Mouse (Mus musculus): Measurements from ENCODE around the gene Psme2.

Gene Psme2

GRCm38 (mm10) chr14:55596036-55596690, 5.2 kb upstream of the Psme2 start:
- DNase-seq (ENCODE audit: low spot score in 2 of 2), result no peak

GRCm38 (mm10) chr14:55592226-55592625, 1.3 kb upstream of the Psme2 start:
- no peak for DNase-seq (ENCODE audit: low spot score in 2 of 2)

GRCm38 (mm10) chr14:55591331-55591891, 498 bp upstream of the Psme2 start, which contains the start of gene Rnf31:
Gene Rnf31 (plus strand): TSS chr14:55591708.
- DNase-seq (ENCODE audit: low spot score in 2 of 2), result peak; percentile 94 to 97

- no peak for DNase-seq (ENCODE audit: low spot score in 2 of 2)
Measured at GRCm38 (mm10) chr14:55589771-55590448, 1.0 kb downstream of the Psme2 start.

GRCm38 (mm10) chr14:55589271-55589670, 1.6 kb downstream of the Psme2 start:
- DNase-seq (ENCODE audit: low spot score in 2 of 2), result no peak

- no peak for DNase-seq (ENCODE audit: low spot score in 2 of 2)
Measured at GRCm38 (mm10) chr14:55586149-55586548, 4.8 kb downstream of the Psme2 start.

GRCm38 (mm10) chr14:55585566-55585960, 5.3 kb downstream of the Psme2 start:
- no peak for DNase-seq (ENCODE audit: low spot score in 2 of 2)

- DNase-seq (ENCODE audit: low spot score in 2 of 2), result peak; percentile 36 to 38
Measured at GRCm38 (mm10) chr14:55584702-55585565, 6.0 kb downstream of the Psme2 start, which contains the start of gene Emc9. Gene Emc9 (minus strand): TSS chr14:55585302.

- DNase-seq (ENCODE audit: low spot score in 2 of 2), result no peak
Measured at GRCm38 (mm10) chr14:55584303-55584701, 6.6 kb downstream of the Psme2 start.

GRCm38 (mm10) chr14:55581981-55582681, 8.8 kb downstream of the Psme2 start:
- no peak for DNase-seq (ENCODE audit: low spot score in 2 of 2)

GRCm38 (mm10) chr14:55580731-55581130, 10.2 kb downstream of the Psme2 start:
- no peak for DNase-seq (ENCODE audit: low spot score in 2 of 2)

- DNase-seq (ENCODE audit: low spot score in 2 of 2), result no peak
Measured at GRCm38 (mm10) chr14:55579511-55580496, 11.1 kb downstream of the Psme2 start.

GRCm38 (mm10) chr14:55578668-55579269, 12.1 kb downstream of the Psme2 start:
- DNase-seq (ENCODE audit: low spot score in 2 of 2), result no peak

- peak; percentile 51 to 53 for DNase-seq (ENCODE audit: low spot score in 2 of 2)
Measured at GRCm38 (mm10) chr14:55577871-55578667, 12.8 kb downstream of the Psme2 start, which contains the start of gene Psme1. Gene Psme1 (plus strand): TSS chr14:55578123.

- DNase-seq (ENCODE audit: low spot score in 2 of 2), result peak in 1 of 2 experiments; percentile 43
Measured at GRCm38 (mm10) chr14:55576376-55576775, 14.5 kb downstream of the Psme2 start.

GRCm38 (mm10) chr14:55575711-55576110, 15.2 kb downstream of the Psme2 start:
- no peak for DNase-seq (ENCODE audit: low spot score in 2 of 2)

GRCm38 (mm10) chr14:55575302-55575701, 15.6 kb downstream of the Psme2 start, which contains the start of gene Fitm1:
Gene Fitm1 (plus strand): TSS chr14:55575617.
- no peak for DNase-seq (ENCODE audit: low spot score in 2 of 2)

- DNase-seq (ENCODE audit: low spot score in 2 of 2), result no peak
Measured at GRCm38 (mm10) chr14:55571760-55572159, 19.2 kb downstream of the Psme2 start.

- no peak for DNase-seq (ENCODE audit: low spot score in 2 of 2)
Measured at GRCm38 (mm10) chr14:55570588-55570987, 20.3 kb downstream of the Psme2 start.

Data from right cerebral cortex, postnatal 36 days (tissue).